Mouse (Mus musculus): ENCODE measurements around the gene Fndc7. TPM values are rescaled to one million over a fixed set of nuclear protein-coding genes. Genes with fewer than 3 reads are reported as not detected.

Fndc7 gene
- polyA plus RNA-seq (2014; fragmentation: Illumina TruSeq; extraction: RNeasy Lipid Tissue Mini Kit (QIAGEN cat#74804); ENCODE audit: low read depth, low replicate concordance): not detected

GRCm38 (mm10) chr3:108889908-108890307 is at the start of gene Fndc7:
Gene Fndc7 (minus strand): TSS chr3:108890008.

DNA sequence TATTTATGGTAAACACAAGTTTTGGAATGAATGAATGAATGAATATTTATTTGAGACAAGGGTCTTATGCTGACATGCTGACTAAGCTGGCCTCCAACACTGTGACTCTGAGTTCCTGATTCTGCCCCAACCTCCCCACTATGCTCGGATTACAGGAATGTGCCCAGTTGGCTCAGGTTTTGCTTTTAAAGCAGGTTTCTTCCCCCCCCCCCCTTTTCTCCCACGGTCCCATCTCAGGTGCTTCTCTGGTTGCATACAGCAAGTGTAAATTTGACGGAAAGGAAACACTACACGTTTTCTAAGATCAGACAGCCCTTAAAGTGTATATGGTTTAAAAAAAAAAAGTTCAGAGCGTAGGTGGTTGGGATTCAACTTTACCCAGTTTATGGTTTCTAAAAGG is 49.8 kb upstream of the Fndc7 start, which contains the start of gene Henmt1:
Gene Henmt1 (plus strand): TSS at position 301 of the 400 bp plus-strand sequence.

DNA sequence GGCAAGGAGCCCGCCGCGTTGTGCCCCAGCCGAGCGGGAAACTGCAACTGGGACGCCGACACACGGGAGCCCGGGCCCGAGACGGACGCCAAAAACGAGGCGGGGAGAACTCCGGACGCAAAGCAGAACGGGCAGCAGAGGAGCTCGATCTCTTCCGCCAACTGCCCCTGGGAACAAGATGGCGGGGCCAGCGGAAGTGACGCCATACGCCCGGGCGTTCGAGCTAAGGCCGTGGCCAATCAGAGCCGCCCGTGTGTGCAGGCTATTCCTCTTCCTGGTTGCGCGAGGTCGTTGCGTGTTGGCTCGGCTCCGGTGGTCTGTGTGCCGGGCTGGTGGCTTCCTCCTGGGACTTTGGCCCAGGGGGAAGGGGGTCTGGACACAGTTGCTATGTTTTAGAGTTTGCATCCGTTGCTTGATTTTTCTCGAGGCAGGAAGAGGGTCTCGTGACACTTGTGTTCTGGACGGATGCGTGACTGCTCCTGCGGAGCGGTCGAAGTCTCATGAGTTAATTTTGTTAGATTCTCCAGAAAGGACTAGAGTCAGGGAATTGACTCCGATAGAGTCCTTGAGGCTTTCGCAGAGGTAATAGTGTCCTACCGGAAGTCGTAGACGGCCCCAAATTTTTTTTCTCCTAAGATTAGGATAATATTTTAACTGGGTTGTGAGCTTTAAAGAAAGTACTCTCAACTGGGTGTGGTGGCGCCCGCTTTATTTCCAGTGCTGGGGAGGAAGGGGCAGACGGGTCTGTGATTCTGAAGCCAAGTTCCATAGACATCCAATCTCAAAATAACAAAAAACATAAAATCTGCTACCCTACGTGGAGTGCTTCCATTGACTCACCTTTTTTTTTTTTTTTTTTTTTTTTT is 22.0 kb upstream of the Fndc7 start, which contains the start of gene Prpf38b:
Gene Prpf38b (minus strand): TSS at position 180 of the 866 bp plus-strand sequence.

DNA sequence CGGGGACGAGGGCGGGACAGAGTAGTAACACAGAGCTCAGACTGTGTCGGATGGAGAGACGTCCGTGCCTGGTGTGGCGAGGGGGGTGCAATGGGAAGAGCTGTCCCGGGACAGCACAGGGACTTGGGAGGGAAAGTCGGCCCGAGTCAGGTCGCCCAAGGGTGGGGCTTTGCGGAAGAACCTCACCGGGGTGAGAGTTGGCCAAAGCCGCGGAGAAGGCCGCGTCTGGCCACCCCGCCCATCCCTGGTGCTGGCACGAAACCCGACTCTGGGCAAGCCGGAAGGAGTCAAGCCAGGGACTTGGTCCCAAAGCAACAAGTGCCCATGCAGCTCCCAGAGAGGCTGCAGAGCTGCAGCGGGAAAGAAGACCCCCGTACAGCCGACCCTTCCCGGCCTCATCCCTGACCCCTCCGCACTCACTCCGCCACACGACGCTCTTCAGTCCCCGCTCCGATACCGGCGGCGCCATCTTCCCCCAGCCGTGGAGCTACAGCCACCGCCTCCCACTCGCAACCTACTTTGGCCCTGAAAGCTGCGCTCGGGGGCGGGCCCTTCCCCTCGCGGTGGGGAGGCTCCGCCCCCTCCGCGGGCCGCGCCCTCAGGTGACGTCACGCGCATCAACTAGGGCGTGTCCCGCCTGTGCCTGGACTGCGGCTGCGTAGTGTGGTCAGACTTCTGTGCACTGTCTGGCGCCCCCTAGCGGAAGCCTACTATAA is 49.6 kb downstream of the Fndc7 start, which contains the start of gene Stxbp3:
Gene Stxbp3 (minus strand): TSS at position 527 of the 716 bp plus-strand sequence.

Other genes starting within 250 kb of the Fndc7 start
- gene Clcc1, start 236.1 kb downstream of the Fndc7 start, polyA plus RNA-seq (2014; fragmentation: Illumina TruSeq; extraction: RNeasy Lipid Tissue Mini Kit (QIAGEN cat#74804); ENCODE audit: low read depth, low replicate concordance): 53.2 TPM
- gene Gpsm2, start 167.7 kb downstream of the Fndc7 start, polyA plus RNA-seq (2014; fragmentation: Illumina TruSeq; extraction: RNeasy Lipid Tissue Mini Kit (QIAGEN cat#74804); ENCODE audit: low read depth, low replicate concordance): 3.5 TPM
- not detected for gene Aknad1, start 150.3 kb downstream of the Fndc7 start, polyA plus RNA-seq (2014; fragmentation: Illumina TruSeq; extraction: RNeasy Lipid Tissue Mini Kit (QIAGEN cat#74804); ENCODE audit: low read depth, low replicate concordance)
- gene Stxbp3, start 49.5 kb downstream of the Fndc7 start, polyA plus RNA-seq (2014; fragmentation: Illumina TruSeq; extraction: RNeasy Lipid Tissue Mini Kit (QIAGEN cat#74804); ENCODE audit: low read depth, low replicate concordance): 135 TPM
- 91.9 TPM for gene Prpf38b, start 21.7 kb upstream of the Fndc7 start, polyA plus RNA-seq (2014; fragmentation: Illumina TruSeq; extraction: RNeasy Lipid Tissue Mini Kit (QIAGEN cat#74804); ENCODE audit: low read depth, low replicate concordance)
- not detected for gene Henmt1, start 49.9 kb upstream of the Fndc7 start, polyA plus RNA-seq (2014; fragmentation: Illumina TruSeq; extraction: RNeasy Lipid Tissue Mini Kit (QIAGEN cat#74804); ENCODE audit: low read depth, low replicate concordance)
- gene Gm9857, start 50.4 kb upstream of the Fndc7 start, polyA plus RNA-seq (2014; fragmentation: Illumina TruSeq; extraction: RNeasy Lipid Tissue Mini Kit (QIAGEN cat#74804); ENCODE audit: low read depth, low replicate concordance): not detected
- gene Fam102b, start 137.6 kb upstream of the Fndc7 start, polyA plus RNA-seq (2014; fragmentation: Illumina TruSeq; extraction: RNeasy Lipid Tissue Mini Kit (QIAGEN cat#74804); ENCODE audit: low read depth, low replicate concordance): 30.0 TPM
- gene Slc25a54, start 190.5 kb upstream of the Fndc7 start, polyA plus RNA-seq (2014; fragmentation: Illumina TruSeq; extraction: RNeasy Lipid Tissue Mini Kit (QIAGEN cat#74804); ENCODE audit: low read depth, low replicate concordance): not detected
- 12.0 TPM for gene Slc25a24, start 233.1 kb upstream of the Fndc7 start, polyA plus RNA-seq (2014; fragmentation: Illumina TruSeq; extraction: RNeasy Lipid Tissue Mini Kit (QIAGEN cat#74804); ENCODE audit: low read depth, low replicate concordance)

Data from kidney, adult 10 weeks (tissue).